Comparison of ENCODE assay signal across 9 mouse cellular contexts in the genomic region with DNA sequence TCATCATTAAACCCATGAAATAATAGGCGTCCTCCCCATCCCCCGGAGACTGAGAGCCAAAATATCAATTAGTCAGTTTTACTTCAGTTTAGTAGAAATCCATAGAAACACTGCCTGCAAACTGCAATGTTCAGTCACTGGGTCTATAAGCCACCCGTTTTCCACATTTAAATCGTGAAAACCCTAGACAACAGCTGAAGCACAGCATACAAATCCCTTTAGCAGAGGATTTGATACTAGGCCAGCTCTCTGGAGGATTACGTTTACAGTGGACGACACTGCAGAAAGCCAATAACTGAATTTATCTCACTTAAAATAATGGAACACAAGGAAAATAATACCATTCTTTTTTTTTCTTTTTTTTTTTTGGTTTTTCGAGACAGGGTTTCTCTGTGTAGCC. TPM values are rescaled to one million over a fixed set of nuclear protein-coding genes. Genes with fewer than 3 reads are reported as not detected.
A peak's percentile ranks its signal among the peaks of the same experiment; 100 is the strongest.
DNase-seq lines count a peak whose midpoint lies in the region; ATAC-seq and TF ChIP-seq lines count a peak whose summit lies in the region.
"Had no signal": no experiment of that assay in that cellular context is flagged by ENCODE, and none has a peak within 500 bp of the region (broad histone marks: within the 10 kb centered on the region; RNA-seq: fewer than 3 reads in every experiment).

No protein-coding gene starts in this region.

- H3K4me3 ChIP-seq in gastrocnemius, adult 2 months, result peak overlapping the region; percentile 75
- peak overlapping the region; percentile 62 for H3K4me3 ChIP-seq in C2C12 (ENCODE audit: insufficient read depth, poor library complexity, severe bottlenecking)
- peak overlapping the region; percentile 75 for H3K4me3 ChIP-seq in forebrain, embryonic 14.5 days (ENCODE audit: low read depth, low read length)
- H3K4me3 ChIP-seq in liver, embryonic 15.5 days (replicated peaks), result peak overlapping the region; percentile 72

- H3K4me1 ChIP-seq in forebrain, embryonic 14.5 days (ENCODE audit: control insufficient read depth, insufficient read depth, low read length), result peaks cover 18% of the 10 kb centered on the region
- peaks cover 49% of the 10 kb centered on the region for H3K4me1 ChIP-seq in liver, embryonic 15.5 days (replicated peaks)

- DNase-seq in gastrocnemius, adult 2 months, result no peak
- no peak for DNase-seq in gastrocnemius, postnatal 10 days
- no peak for DNase-seq in forebrain, embryonic 14.5 days (ENCODE audit: low spot score)
- DNase-seq in right cerebral cortex, postnatal 25 days, result no peak
- no peak for DNase-seq in frontal cortex, postnatal 25 days (ENCODE audit: low spot score in 2 of 2)
- DNase-seq in lung, postnatal 36 days, result no peak
- DNase-seq: cerebellum, postnatal 25 days had no signal

- H3ac ChIP-seq in C2C12 (ENCODE audit: control insufficient read depth, insufficient read length, low read depth), result peak overlapping the region; percentile 64

- peaks cover 80% of the 10 kb centered on the region for H3K79me3 ChIP-seq in C2C12 (ENCODE audit: low read depth)

- WGBS in forebrain, embryonic 14.5 days, result 25% methylated on average over 7 of the region's 7 CpGs
- WGBS in liver, embryonic 15.5 days (ENCODE audit: insufficient replicate concordance), result 24% methylated on average over 7 of the region's 7 CpGs

- no peak for ATAC-seq in forebrain, embryonic 14.5 days
- no peak for ATAC-seq in liver, embryonic 15.5 days (ENCODE audit: insufficient read depth)

- H3K9ac ChIP-seq in forebrain, embryonic 14.5 days (ENCODE audit: low read length), result peak overlapping the region; percentile 74
- H3K9ac ChIP-seq in liver, embryonic 15.5 days, result peak overlapping the region; percentile 48

- peak overlapping the region; percentile 99 for H3K27ac ChIP-seq in gastrocnemius, adult 2 months
- H3K27ac ChIP-seq in forebrain, embryonic 14.5 days (ENCODE audit: low read depth, low read length), result no peak overlapping the region
- peak overlapping the region; percentile 30; the same call in 1 of the 2 replicates for H3K27ac ChIP-seq in liver, embryonic 15.5 days (replicated peaks)

- peaks cover 96% of the 10 kb centered on the region for H3K79me2 ChIP-seq in C2C12 (ENCODE audit: control insufficient read depth, insufficient read depth)

- peak overlapping the region; percentile 85 for H3K4me2 ChIP-seq in forebrain, embryonic 14.5 days (ENCODE audit: low read length)
- H3K4me2 ChIP-seq in liver, embryonic 15.5 days, result peak overlapping the region; percentile 72

- no peaks in the 10 kb centered on the region for H3K27me3 ChIP-seq in C2C12 (ENCODE audit: control insufficient read depth, insufficient read depth, insufficient read length)
- no peaks in the 10 kb centered on the region for H3K27me3 ChIP-seq in forebrain, embryonic 14.5 days (replicated peaks; ENCODE audit: control insufficient read depth, insufficient read depth, low read length)
- H3K27me3 ChIP-seq in liver, embryonic 15.5 days, result no peaks in the 10 kb centered on the region

- no peak for TF ChIP-seq CTCF in gastrocnemius, adult 2 months (IDR thresholded peaks at IDR 0.05)
- TF ChIP-seq CTCF in C2C12 (IDR thresholded peaks at IDR 0.05; ENCODE audit: control insufficient read depth, insufficient read depth, insufficient read length), result no peak

- H3K9me3 ChIP-seq in forebrain, embryonic 14.5 days (replicated peaks; ENCODE audit: control insufficient read depth, low read length), result no peaks in the 10 kb centered on the region
- H3K9me3 ChIP-seq in liver, embryonic 15.5 days (replicated peaks), result no peaks in the 10 kb centered on the region

- intact Hi-C loops in gastrocnemius, adult 2 months (cut with DNase I), result loop anchor here (2.0 kb wide), 1 partner anchor 159 kb away; a partner anchor contains a TSS

- peaks cover 36% of the 10 kb centered on the region for H3K36me3 ChIP-seq in C2C12 (ENCODE audit: control insufficient read depth, insufficient read depth)
- H3K36me3 ChIP-seq in forebrain, embryonic 14.5 days (ENCODE audit: control insufficient read depth, insufficient read depth, low read length), result peaks cover 23% of the 10 kb centered on the region
- H3K36me3 ChIP-seq in liver, embryonic 15.5 days (replicated peaks), result peaks cover 45% of the 10 kb centered on the region

TF ChIP-seq in C2C12, 6 proteins besides CTCF, POLR2A, EP300 and RAD21:
- TF ChIP-seq FOSL1 (IDR thresholded peaks at IDR 0.05; ENCODE audit: insufficient read depth, low read length, poor library complexity, severe bottlenecking) (no peak), MYOD1 (IDR thresholded peaks at IDR 0.05; ENCODE audit: control insufficient read depth, insufficient read length, low read depth) (no peak), MYOG (IDR thresholded peaks at IDR 0.05; ENCODE audit: control insufficient read depth, extremely low read depth, insufficient read length) (no peak), MAX (IDR thresholded peaks at IDR 0.05) (no peak), CEBPB (IDR thresholded peaks at IDR 0.05; ENCODE audit: low read depth) (no peak), USF1 (IDR thresholded peaks at IDR 0.05; ENCODE audit: low read depth) (no peak)

RNA-seq across cellular contexts. Expression of a gene that starts 1.6 kb away (rescaled TPM):
- total RNA-seq in gastrocnemius, adult 2 months (2021), result 10 to 100 TPM; 39.4 to 41.2 TPM
- total RNA-seq in gastrocnemius, postnatal 10 days (2021), result 10 to 100 TPM; 48.7 to 64.9 TPM
- 16.4 TPM for polyA plus RNA-seq in C2C12 (2012; fragmentation: generic; extraction: Trizol)
- 126 and 143 TPM in 2 replicates for polyA plus RNA-seq in forebrain, embryonic 14.5 days (2014; fragmentation: Nextera tagmentation; extraction: Ambion mirVana)
- polyA plus RNA-seq in liver, embryonic 15.5 days (2015; fragmentation: Nextera tagmentation; extraction: Ambion mirVana), result 30.1 and 34.2 TPM in 2 replicates

RNA-seq across cellular contexts. Expression of a gene that starts 1.9 kb away (rescaled TPM):
- total RNA-seq in gastrocnemius, adult 2 months (2021), result not detected
- total RNA-seq in gastrocnemius, postnatal 10 days (2021), result 1 to 10 TPM; 5.2 to 5.9 TPM
- polyA plus RNA-seq in C2C12 (2012; fragmentation: generic; extraction: Trizol), result 15.1 TPM
- polyA plus RNA-seq in forebrain, embryonic 14.5 days (2014; fragmentation: Nextera tagmentation; extraction: Ambion mirVana), result 11.4 and 12.9 TPM in 2 replicates
- polyA plus RNA-seq in liver, embryonic 15.5 days (2015; fragmentation: Nextera tagmentation; extraction: Ambion mirVana), result 19.9 and 21.3 TPM in 2 replicates

RNA-seq across cellular contexts. Expression of a gene that starts 26.7 kb away (rescaled TPM):
- 10 to 100 TPM; 17.1 to 22.0 TPM for total RNA-seq in gastrocnemius, adult 2 months (2021)
- total RNA-seq in gastrocnemius, postnatal 10 days (2021), result 10 to 100 TPM; 26.6 to 33.2 TPM
- 16.7 TPM for polyA plus RNA-seq in C2C12 (2012; fragmentation: generic; extraction: Trizol)
- 70.3 and 79.8 TPM in 2 replicates for polyA plus RNA-seq in forebrain, embryonic 14.5 days (2014; fragmentation: Nextera tagmentation; extraction: Ambion mirVana)
- 25.6 and 28.6 TPM in 2 replicates for polyA plus RNA-seq in liver, embryonic 15.5 days (2015; fragmentation: Nextera tagmentation; extraction: Ambion mirVana)
